Mouse (Mus musculus) hindbrain, embryonic 13.5 days (tissue): ENCODE measurements around the gene Pmp22. TPM values are rescaled to one million over a fixed set of nuclear protein-coding genes. Genes with fewer than 3 reads are reported as not detected.

ENCODE experiments used
- ATAC-seq: fragments of 200-750 bp; cut with Nextera tagmentation; 2 replicates; pipeline ENCODE4 v1.8.0; 2017; ENCODE audit warnings: moderate TSS enrichment; ENCODE audit not compliant: low FRiP score
- H3K27ac ChIP-seq: fragments of 300-500 bp; sonication (generic); 2 replicates; pipeline ENCODE4 v1.5.1; 2015; ENCODE audit warnings: inconsistent platforms, mild to moderate bottlenecking, moderate library complexity
- H3K27me3 ChIP-seq: fragments of 300-500 bp; sonication (generic); 2 replicates; pipeline ENCODE4 v1.6.1; 2015; ENCODE audit warnings: mild to moderate bottlenecking, inconsistent platforms
- H3K36me3 ChIP-seq: fragments of 300-500 bp; sonication (generic); 2 replicates; pipeline ENCODE4 v1.6.1; 2015; ENCODE audit warnings: mild to moderate bottlenecking, inconsistent platforms
- H3K4me1 ChIP-seq: fragments of 300-500 bp; sonication (generic); replicated peaks from 2 replicates; pipeline ENCODE4 v1.6.1; 2015; ENCODE audit warnings: inconsistent platforms
- H3K4me2 ChIP-seq: fragments of 300-500 bp; sonication (generic); 2 replicates; pipeline ENCODE4 v1.6.1; 2015; ENCODE audit warnings: inconsistent platforms, mild to moderate bottlenecking, moderate library complexity
- H3K4me3 ChIP-seq: fragments of 300-500 bp; sonication (generic); 2 replicates; pipeline ENCODE4 v1.5.1; 2015; ENCODE audit warnings: mild to moderate bottlenecking, inconsistent platforms
- H3K9ac ChIP-seq: fragments of 300-500 bp; sonication (generic); 2 replicates; pipeline ENCODE4 v1.6.1; 2015; ENCODE audit warnings: mild to moderate bottlenecking, inconsistent platforms
- H3K9me3 ChIP-seq: fragments of 300-500 bp; sonication (generic); 2 replicates; pipeline ENCODE4 v1.6.1; 2016; ENCODE audit warnings: inconsistent platforms
- WGBS: fragments of 180-500 bp; shearing (Covaris S2); methylation state at CpG from one replicate; pipeline ENCODE4 v1.1.7; 2015; 5-methylcytosine and 5-hydroxymethylcytosine counted together
- polyA plus RNA-seq: library from polyadenylated mRNA; unstranded; fragments of >200 nt; fragmentation: Nextera tagmentation; extraction: Ambion mirVana; gene quantifications from 2 replicates; pipeline ENCODE4 v1.2.1, GENCODE M21; 2015

The Pmp22 gene
- polyA plus RNA-seq, 1 experiment from 2014 or later: 37.6 TPM

DNA sequence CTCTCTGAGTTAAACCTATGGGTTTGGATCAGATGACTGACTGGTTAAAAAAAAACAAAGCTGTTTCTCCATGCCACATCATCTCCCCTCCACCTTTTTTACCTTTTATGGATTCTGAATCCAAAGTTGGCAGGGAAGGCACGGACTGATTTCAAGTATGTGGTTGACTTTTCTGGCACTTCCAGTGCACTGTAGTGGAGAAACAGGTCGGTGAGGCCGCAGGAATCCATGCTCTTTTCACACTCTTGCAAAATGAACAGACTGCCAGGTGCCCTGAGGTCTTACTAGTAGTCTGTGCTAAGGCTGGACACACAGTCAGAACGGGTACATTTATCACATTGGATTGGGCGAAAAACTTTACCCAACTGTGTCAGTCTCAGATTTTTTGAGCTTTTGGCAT lies 13.5 kb downstream of the Pmp22 start:
- 0 out of 2 replicates have a peak, but pooled peaks cover 3% of the 10 kb centered on the region for H3K4me1 ChIP-seq
- no peak overlapping the region for H3K4me2 ChIP-seq

DNA sequence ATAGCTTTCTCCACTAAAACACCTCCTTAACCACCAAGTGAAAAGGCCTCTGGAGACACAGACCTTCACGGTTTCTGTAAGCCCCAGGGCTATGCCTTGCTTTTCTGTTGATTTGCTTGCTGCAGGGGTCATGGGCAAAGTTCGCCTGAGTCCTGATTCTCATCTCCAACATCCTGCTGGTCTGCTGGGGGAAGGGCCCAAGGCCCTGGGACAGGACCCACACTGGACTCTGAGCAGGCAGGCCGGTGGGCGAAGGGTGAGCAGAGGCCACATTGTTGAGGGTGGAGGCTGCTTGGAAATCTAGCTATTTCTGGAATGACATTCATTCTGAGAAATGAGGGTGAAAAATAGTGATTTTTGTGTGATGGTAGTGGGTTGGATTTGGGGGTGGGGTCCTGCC lies 14.0 kb downstream of the Pmp22 start:
- Histone ChIP-seq H3K36me3 (no peaks in the 10 kb centered on the region), H3K9ac (no peak overlapping the region), H3K27me3 (no peaks in the 10 kb centered on the region), H3K4me3 (no peak overlapping the region), H3K27ac (no peak overlapping the region), H3K9me3 (no peaks in the 10 kb centered on the region), H3K4me1 (0 out of 2 replicates have a peak, but pooled peaks cover 3% of the 10 kb centered on the region), H3K4me2 (no peak overlapping the region)
- 78% methylated on average over 4 of the region's 4 CpGs for WGBS
- no peak for ATAC-seq

More for the DNA sequence above, 13.5 kb downstream of the Pmp22 start:
- H3K9ac ChIP-seq: no peak overlapping the region
- H3K27me3 ChIP-seq: no peaks in the 10 kb centered on the region
- no peaks in the 10 kb centered on the region for H3K36me3 ChIP-seq
- ATAC-seq: no peak
- no peak overlapping the region for H3K27ac ChIP-seq
- 92% methylated on average over 5 of the region's 5 CpGs for WGBS
- no peak overlapping the region for H3K4me3 ChIP-seq
- H3K9me3 ChIP-seq: no peaks in the 10 kb centered on the region

GRCm38 (mm10) chr11:63143486-63143885 lies 14.7 kb downstream of the Pmp22 start:
- H3K27ac ChIP-seq: no peak overlapping the region
- 81% methylated on average over 8 of the region's 8 CpGs for WGBS
- no peak overlapping the region for H3K9ac ChIP-seq
- no peak overlapping the region for H3K4me2 ChIP-seq
- H3K4me3 ChIP-seq: no peak overlapping the region
- no peaks in the 10 kb centered on the region for H3K9me3 ChIP-seq
- no peaks in the 10 kb centered on the region for H3K36me3 ChIP-seq
- no peaks in the 10 kb centered on the region for H3K27me3 ChIP-seq
- 0 out of 2 replicates have a peak, but pooled peaks cover 3% of the 10 kb centered on the region for H3K4me1 ChIP-seq
- ATAC-seq: no peak

DNA sequence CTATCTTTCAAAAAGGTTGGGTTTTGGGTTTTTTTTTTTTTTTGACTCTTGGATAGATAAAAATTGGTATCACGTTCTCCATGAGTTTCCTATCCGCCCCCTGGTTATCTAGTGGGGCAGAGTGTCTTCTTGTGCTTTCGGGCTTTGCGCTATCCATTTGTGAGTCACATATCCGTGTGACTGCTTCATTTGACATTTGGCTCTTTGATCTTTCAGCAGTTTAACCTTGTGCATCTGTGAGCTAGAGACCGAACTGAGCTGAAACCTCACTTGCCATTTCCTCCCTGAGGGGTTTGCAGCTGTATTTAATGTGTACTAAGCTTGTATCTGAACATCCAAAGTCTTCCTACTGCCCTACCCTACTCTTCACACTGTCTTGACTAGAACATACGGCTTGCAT lies 17.8 kb downstream of the Pmp22 start:
- no peaks in the 10 kb centered on the region for H3K36me3 ChIP-seq
- no peak overlapping the region for H3K4me2 ChIP-seq
- WGBS: 78% methylated on average over 7 of the region's 7 CpGs
- H3K27ac ChIP-seq: no peak overlapping the region
- no peak overlapping the region for H3K9ac ChIP-seq
- 0 out of 2 replicates have a peak, but pooled peaks cover 3% of the 10 kb centered on the region for H3K4me1 ChIP-seq
- no peaks in the 10 kb centered on the region for H3K27me3 ChIP-seq
- ATAC-seq: no peak
- no peaks in the 10 kb centered on the region for H3K9me3 ChIP-seq
- no peak overlapping the region for H3K4me3 ChIP-seq

DNA sequence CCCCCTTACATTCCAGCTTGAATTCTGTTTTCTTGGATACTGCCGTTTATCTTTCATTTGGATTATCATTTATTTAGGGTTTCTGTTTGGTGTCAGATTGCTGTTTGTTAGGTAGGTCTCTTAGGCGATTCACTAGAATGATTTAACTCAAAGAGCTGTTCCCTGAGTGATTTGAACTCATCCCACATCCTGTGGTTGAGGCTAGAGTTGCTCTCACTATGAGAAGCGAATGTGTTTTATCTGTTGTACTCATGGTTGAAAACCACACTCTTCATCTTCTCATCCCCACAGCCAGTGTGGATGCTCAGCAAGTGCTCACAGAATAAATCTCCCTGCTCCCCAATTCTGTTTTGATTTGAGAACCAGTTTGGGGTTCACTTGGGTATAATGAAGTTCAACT lies 19.5 kb downstream of the Pmp22 start:
- H3K9ac ChIP-seq: no peak overlapping the region
- 0 out of 2 replicates have a peak, but pooled peaks cover 3% of the 10 kb centered on the region for H3K4me1 ChIP-seq
- H3K9me3 ChIP-seq: no peaks in the 10 kb centered on the region
- H3K4me2 ChIP-seq: no peak overlapping the region
- ATAC-seq: no peak
- WGBS: 83% methylated on average over 3 of the region's 3 CpGs
- H3K4me3 ChIP-seq: no peak overlapping the region
- H3K27me3 ChIP-seq: no peaks in the 10 kb centered on the region
- no peak overlapping the region for H3K27ac ChIP-seq
- no peaks in the 10 kb centered on the region for H3K36me3 ChIP-seq

DNA sequence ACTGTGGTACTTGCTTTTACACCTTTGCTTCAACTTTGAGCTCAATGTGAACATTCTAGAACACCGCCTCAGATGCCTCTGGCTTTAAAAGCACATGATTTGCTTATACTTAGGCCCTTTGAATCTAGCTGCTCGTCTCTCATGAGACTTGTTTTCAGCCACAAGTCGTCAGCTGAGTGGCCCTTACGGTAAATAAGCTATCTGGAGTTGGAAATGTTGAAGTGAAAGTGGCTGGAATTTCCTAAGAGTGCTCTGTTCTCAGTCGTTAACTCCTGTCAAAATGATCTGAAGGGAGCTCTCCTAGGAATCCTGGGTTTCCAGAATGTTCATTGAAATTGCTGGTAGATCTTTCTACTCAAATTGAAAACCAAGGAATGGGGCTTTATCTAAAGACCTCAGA lies 23.1 kb downstream of the Pmp22 start:
- no peak overlapping the region for H3K27ac ChIP-seq
- no peaks in the 10 kb centered on the region for H3K9me3 ChIP-seq
- no peak overlapping the region for H3K4me2 ChIP-seq
- no peaks in the 10 kb centered on the region for H3K4me1 ChIP-seq
- no peak overlapping the region for H3K4me3 ChIP-seq
- H3K9ac ChIP-seq: no peak overlapping the region
- WGBS: 89% methylated on average over 5 of the region's 5 CpGs
- H3K36me3 ChIP-seq: no peaks in the 10 kb centered on the region
- H3K27me3 ChIP-seq: no peaks in the 10 kb centered on the region
- ATAC-seq: no peak

DNA sequence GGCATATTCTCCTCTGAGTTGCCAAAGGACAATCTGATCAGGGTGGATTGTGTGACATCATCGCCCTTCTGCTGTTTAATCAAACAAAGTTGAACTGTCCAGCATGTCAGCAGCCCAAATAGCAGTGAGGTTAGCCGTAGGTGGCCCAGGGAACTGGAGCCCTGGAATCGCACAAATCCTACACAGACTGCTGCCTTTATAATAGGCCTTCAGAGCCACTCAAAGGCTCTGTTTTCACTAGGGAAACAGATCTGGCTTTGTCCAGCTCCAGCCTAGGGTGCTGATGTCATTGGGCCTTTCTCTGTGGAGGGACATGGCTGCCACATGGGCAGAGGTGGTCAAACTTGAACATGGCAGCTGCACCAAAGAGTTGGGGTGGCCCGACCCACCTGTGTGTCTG lies 28.3 kb downstream of the Pmp22 start:
- no peaks in the 10 kb centered on the region for H3K4me1 ChIP-seq
- H3K36me3 ChIP-seq: peaks cover 15% of the 10 kb centered on the region
- no peak for ATAC-seq
- no peak overlapping the region for H3K4me2 ChIP-seq
- H3K9me3 ChIP-seq: no peaks in the 10 kb centered on the region
- H3K27ac ChIP-seq: no peak overlapping the region
- H3K4me3 ChIP-seq: no peak overlapping the region
- 85% methylated on average over 4 of the region's 4 CpGs for WGBS
- no peaks in the 10 kb centered on the region for H3K27me3 ChIP-seq
- H3K9ac ChIP-seq: no peak overlapping the region

DNA sequence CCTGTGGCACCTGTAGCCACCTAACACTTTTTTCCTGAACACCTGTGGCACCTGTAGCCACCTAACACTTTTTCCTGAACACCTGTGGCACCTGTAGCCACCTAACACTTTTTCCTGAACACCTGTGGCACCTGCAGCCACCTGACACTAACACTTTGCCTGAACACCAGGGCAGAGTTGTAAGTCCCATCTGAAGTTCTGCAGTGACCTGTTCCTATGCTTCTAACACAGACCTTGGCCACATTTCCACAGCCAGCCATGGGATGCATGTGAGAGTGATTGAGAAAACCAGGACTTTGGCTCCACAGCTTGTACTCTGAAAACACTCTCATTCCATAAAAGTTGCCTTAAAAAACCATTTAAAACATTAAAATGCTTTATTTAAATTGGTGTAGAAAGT lies 32.1 kb downstream of the Pmp22 start:
- Histone ChIP-seq H3K4me2 (no peak overlapping the region), H3K9ac (no peak overlapping the region), H3K4me1 (no peaks in the 10 kb centered on the region), H3K27ac (no peak overlapping the region), H3K9me3 (no peaks in the 10 kb centered on the region), H3K4me3 (no peak overlapping the region), H3K36me3 (peaks cover 15% of the 10 kb centered on the region), H3K27me3 (no peaks in the 10 kb centered on the region)
- no peak for ATAC-seq

DNA sequence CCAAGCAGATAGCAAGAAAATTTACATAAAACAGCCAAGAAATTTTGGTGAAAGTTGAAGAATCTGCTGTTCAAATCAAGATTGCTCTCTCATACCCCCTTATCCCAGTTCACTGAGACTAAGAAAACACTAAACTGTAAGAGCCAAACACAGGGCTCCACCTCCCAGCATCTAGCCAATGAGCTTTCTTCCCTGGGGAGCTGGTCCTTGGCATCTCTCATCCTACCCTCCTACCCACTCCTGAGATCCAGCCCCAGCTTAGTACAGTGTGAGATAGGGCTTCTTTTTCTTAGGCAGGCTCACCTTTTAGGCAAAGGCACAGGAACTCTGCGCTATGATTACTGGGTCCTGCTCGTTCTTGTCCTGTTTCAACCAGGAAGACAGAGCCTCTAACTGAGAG lies 34.0 kb downstream of the Pmp22 start:
- Histone ChIP-seq H3K9me3 (no peaks in the 10 kb centered on the region), H3K4me3 (no peak overlapping the region), H3K9ac (no peak overlapping the region), H3K27me3 (no peaks in the 10 kb centered on the region), H3K4me1 (no peaks in the 10 kb centered on the region), H3K27ac (no peak overlapping the region), H3K4me2 (no peak overlapping the region), H3K36me3 (peaks cover 15% of the 10 kb centered on the region)
- 91% methylated on average over 2 of the region's 2 CpGs for WGBS
- no peak for ATAC-seq

GRCm38 (mm10) chr11:63163550-63163949 lies 34.8 kb downstream of the Pmp22 start:
- 90% methylated on average over 8 of the region's 8 CpGs for whole genome bisulfite sequencing
- H3K4me3 ChIP-seq: no peak overlapping the region
- ATAC-seq: no peak
- peaks cover 9% of the 10 kb centered on the region; the same call in 1 of the 2 replicates for H3K36me3 ChIP-seq
- H3K9ac ChIP-seq: no peak overlapping the region
- no peak overlapping the region for H3K27ac ChIP-seq
- no peak overlapping the region for H3K4me2 ChIP-seq
- no peaks in the 10 kb centered on the region for H3K9me3 ChIP-seq
- H3K27me3 ChIP-seq: no peaks in the 10 kb centered on the region
- H3K4me1 ChIP-seq: no peaks in the 10 kb centered on the region

GRCm38 (mm10) chr11:63163986-63164682 lies 35.4 kb downstream of the Pmp22 start:
- Histone ChIP-seq H3K27ac (no peak overlapping the region), H3K9me3 (no peaks in the 10 kb centered on the region), H3K9ac (no peak overlapping the region), H3K36me3 (0 out of 2 replicates have a peak, but pooled peaks cover 4% of the 10 kb centered on the region), H3K27me3 (no peaks in the 10 kb centered on the region), H3K4me2 (no peak overlapping the region), H3K4me1 (no peaks in the 10 kb centered on the region), H3K4me3 (no peak overlapping the region)
- ATAC-seq: no peak
- 87% methylated on average over 6 of the region's 6 CpGs for whole genome bisulfite sequencing

- Histone ChIP-seq H3K36me3 (no peaks in the 10 kb centered on the region), H3K4me1 (0 out of 2 replicates have a peak, but pooled peaks cover 3% of the 10 kb centered on the region), H3K4me2 (no peak overlapping the region), H3K9ac (no peak overlapping the region), H3K9me3 (no peaks in the 10 kb centered on the region), H3K4me3 (no peak overlapping the region), H3K27me3 (no peaks in the 10 kb centered on the region), H3K27ac (no peak overlapping the region)
- ATAC-seq: no peak
- WGBS: 50% methylated on average over 7 of the region's 7 CpGs
Measured at GRCm38 (mm10) chr11:63164756-63165484, 36.1 kb downstream of the Pmp22 start.

- Histone ChIP-seq H3K4me3 (no peak overlapping the region), H3K9me3 (peaks cover 2% of the 10 kb centered on the region; the same call in 1 of the 2 replicates), H3K27me3 (no peaks in the 10 kb centered on the region), H3K4me1 (0 out of 2 replicates have a peak, but pooled peaks cover 3% of the 10 kb centered on the region), H3K9ac (no peak overlapping the region), H3K27ac (no peak overlapping the region), H3K36me3 (no peaks in the 10 kb centered on the region), H3K4me2 (no peak overlapping the region)
- 88% methylated on average over 4 of the region's 4 CpGs for WGBS
- ATAC-seq: no peak
Measured at GRCm38 (mm10) chr11:63167826-63168225, 39.0 kb downstream of the Pmp22 start.
